Mouse (Mus musculus) heart, embryonic 14.5 days (tissue): ENCODE measurements around the gene Rpl11. TPM values are rescaled to one million over a fixed set of nuclear protein-coding genes. Genes with fewer than 3 reads are reported as not detected.

Experiments used
- ATAC-seq: fragments of 200-750 bp; cut with Nextera tagmentation; 2 replicates; pipeline ENCODE4 v1.8.0; 2017; ENCODE audit warnings: low read depth, moderate TSS enrichment; ENCODE audit not compliant: insufficient number of reproducible peaks, insufficient read depth, low FRiP score
- H3K27ac ChIP-seq, 2 experiments: fragments of 200-500 bp in 1 of 2; fragments of 300-500 bp in 1 of 2; sonication (generic) in 1 of 2; replicated peaks in 1 of 2; 2 replicates each; pipeline ENCODE4 v1.5.1; 2012 to 2014; ENCODE audit warnings: low read depth in 2 of 2, low read length in 2 of 2, control low read depth in 1 of 2, mild to moderate bottlenecking in 1 of 2, mixed read lengths in 1 of 2; ENCODE audit not compliant: control insufficient read depth in 1 of 2, insufficient read depth in 1 of 2
- H3K27me3 ChIP-seq: fragments of 300-500 bp; sonication (generic); 2 replicates; pipeline ENCODE4 v1.6.1; 2014; ENCODE audit warnings: mild to moderate bottlenecking, low read length, control low read depth; ENCODE audit not compliant: control insufficient read depth, insufficient read depth
- H3K36me3 ChIP-seq: fragments of 300-500 bp; sonication (generic); 2 replicates; pipeline ENCODE4 v1.6.1; 2014; ENCODE audit warnings: mild to moderate bottlenecking, control low read depth, low read length, mixed read lengths; ENCODE audit not compliant: control insufficient read depth, insufficient read depth
- H3K4me1 ChIP-seq, 2 experiments: fragments of 200-500 bp in 1 of 2; fragments of 300-500 bp in 1 of 2; sonication (generic) in 1 of 2; 2 replicates each; pipeline ENCODE4 v1.6.1; 2012 to 2014; ENCODE audit warnings: low read length in 2 of 2, control low read depth in 1 of 2, mixed read lengths in 1 of 2; ENCODE audit not compliant: control insufficient read depth in 2 of 2, insufficient read depth in 2 of 2
- H3K4me2 ChIP-seq: fragments of 300-500 bp; sonication (generic); 2 replicates; pipeline ENCODE4 v1.6.1; 2014; ENCODE audit warnings: mild to moderate bottlenecking, low read length
- H3K4me3 ChIP-seq, 2 experiments: fragments of 200-500 bp in 1 of 2; fragments of 300-500 bp in 1 of 2; sonication (generic) in 1 of 2; 2 replicates each; pipeline ENCODE4 v1.5.1; 2012 to 2014; ENCODE audit warnings: low read length in 2 of 2, mild to moderate bottlenecking in 2 of 2, control low read depth in 1 of 2, low read depth in 1 of 2, moderate library complexity in 1 of 2; ENCODE audit not compliant: control insufficient read depth in 1 of 2, insufficient read depth in 1 of 2
- H3K9ac ChIP-seq: fragments of 300-500 bp; sonication (generic); 2 replicates; pipeline ENCODE4 v1.6.1; 2014; ENCODE audit warnings: mild to moderate bottlenecking, low read length
- H3K9me3 ChIP-seq: fragments of 300-500 bp; sonication (generic); 2 replicates; pipeline ENCODE4 v1.6.1; 2016; ENCODE audit warnings: low read length, control low read depth; ENCODE audit not compliant: control insufficient read depth
- WGBS: fragments of 180-500 bp; shearing (Covaris S2); extraction: QIAGEN DNeasy Blood & Tissue Kit; methylation state at CpG from one replicate; pipeline ENCODE4 v1.1.7; 2014; 5-methylcytosine and 5-hydroxymethylcytosine counted together
- polyA plus RNA-seq: library from polyadenylated mRNA; unstranded; fragments of >200 nt; fragmentation: Nextera tagmentation; extraction: Ambion mirVana; gene quantifications from 2 replicates; pipeline ENCODE4 v1.2.1, GENCODE M21; 2014

The Rpl11 gene
- polyA plus RNA-seq, 1 experiment from 2014 or later = 329 TPM

GRCm38 (mm10) chr4:136035078-136035477 lies 18.1 kb downstream of the Rpl11 start:
- no peak for ATAC-seq
- H3K36me3 ChIP-seq = no peaks in the 10 kb centered on the region
- 0 out of 2 replicates have a peak, but pooled peaks cover 3% of the 10 kb centered on the region for H3K9me3 ChIP-seq
- no peaks in the 10 kb centered on the region for H3K27me3 ChIP-seq
- WGBS = 71% methylated on average over 4 of the region's 4 CpGs
- peaks cover 5 to 12% of the 10 kb centered on the region in 2 experiments; a peak in 3 of 4 replicates for H3K4me1 ChIP-seq
- no peak overlapping the region for H3K4me2 ChIP-seq
- no peak overlapping the region for H3K27ac ChIP-seq
- no peak overlapping the region for H3K4me3 ChIP-seq
- no peak overlapping the region for H3K9ac ChIP-seq

GRCm38 (mm10) chr4:136033231-136033630 lies 20.0 kb downstream of the Rpl11 start:
- Histone ChIP-seq H3K4me2 (no peak overlapping the region), H3K27ac (no peak overlapping the region), H3K27me3 (no peaks in the 10 kb centered on the region), H3K9me3 (0 out of 2 replicates have a peak, but pooled peaks cover 3% of the 10 kb centered on the region), H3K9ac (no peak overlapping the region), H3K4me3 (no peak overlapping the region), H3K4me1 (peaks cover 5 to 12% of the 10 kb centered on the region in 2 experiments; a peak in 3 of 4 replicates), H3K36me3 (no peaks in the 10 kb centered on the region)
- 88% methylated on average over 1 of the region's 1 CpGs for WGBS
- ATAC-seq = no peak

GRCm38 (mm10) chr4:136030968-136031909 lies 22.0 kb downstream of the Rpl11 start:
- WGBS = 9% methylated on average over 8 of the region's 8 CpGs
- H3K4me3 ChIP-seq = no peak overlapping the region
- peak overlapping the region; percentile 34; the same call in 1 of the 2 replicates for H3K9ac ChIP-seq

GRCm38 (mm10) chr4:136028689-136029088 lies 24.5 kb downstream of the Rpl11 start:
- H3K36me3 ChIP-seq = no peaks in the 10 kb centered on the region
- no peak for ATAC-seq

More at GRCm38 (mm10) chr4:136030968-136031909, 22.0 kb downstream of the Rpl11 start:
- peaks cover 5 to 12% of the 10 kb centered on the region in 2 experiments; a peak in 3 of 4 replicates for H3K4me1 ChIP-seq
- peak; percentile 86 for ATAC-seq
- no peaks in the 10 kb centered on the region for H3K27me3 ChIP-seq
- H3K27ac ChIP-seq = peak overlapping the region; percentile 77 to 82
- peak overlapping the region; percentile 27; the same call in 1 of the 2 replicates for H3K4me2 ChIP-seq
- H3K9me3 ChIP-seq = 0 out of 2 replicates have a peak, but pooled peaks cover 3% of the 10 kb centered on the region
- no peaks in the 10 kb centered on the region for H3K36me3 ChIP-seq

GRCm38 (mm10) chr4:136028132-136028564 lies 25.1 kb downstream of the Rpl11 start:
- Histone ChIP-seq H3K27me3 (no peaks in the 10 kb centered on the region), H3K9ac (no peak overlapping the region), H3K27ac (no peak overlapping the region), H3K9me3 (no peaks in the 10 kb centered on the region), H3K36me3 (no peaks in the 10 kb centered on the region), H3K4me3 (no peak overlapping the region), H3K4me1 (peaks cover 5 to 12% of the 10 kb centered on the region in 2 experiments; a peak in 3 of 4 replicates), H3K4me2 (no peak overlapping the region)
- no peak for ATAC-seq
- WGBS = 83% methylated on average over 19 of the region's 19 CpGs

More at GRCm38 (mm10) chr4:136028689-136029088, 24.5 kb downstream of the Rpl11 start:
- Histone ChIP-seq H3K4me1 (peaks cover 5 to 12% of the 10 kb centered on the region in 2 experiments; a peak in 3 of 4 replicates), H3K27ac (no peak overlapping the region), H3K9ac (no peak overlapping the region), H3K4me3 (no peak overlapping the region), H3K4me2 (no peak overlapping the region), H3K27me3 (no peaks in the 10 kb centered on the region), H3K9me3 (no peaks in the 10 kb centered on the region)
- WGBS = 75% methylated on average over 5 of the region's 5 CpGs

- H3K9me3 ChIP-seq = no peaks in the 10 kb centered on the region
- H3K4me2 ChIP-seq = no peak overlapping the region
- H3K9ac ChIP-seq = no peak overlapping the region
- 69% methylated on average over 8 of the region's 8 CpGs for WGBS
- no peaks in the 10 kb centered on the region for H3K36me3 ChIP-seq
- H3K27me3 ChIP-seq = no peaks in the 10 kb centered on the region
- no peak overlapping the region for H3K27ac ChIP-seq
- no peak overlapping the region for H3K4me3 ChIP-seq
- ATAC-seq = no peak
- H3K4me1 ChIP-seq = peaks cover 5 to 12% of the 10 kb centered on the region in 2 experiments; a peak in 3 of 4 replicates
Measured at GRCm38 (mm10) chr4:136027416-136028131, 25.7 kb downstream of the Rpl11 start.

GRCm38 (mm10) chr4:136025350-136025749 lies 27.9 kb downstream of the Rpl11 start:
- Histone ChIP-seq H3K27ac (no peak overlapping the region), H3K4me1 (peaks cover 2 to 4% of the 10 kb centered on the region in 2 experiments), H3K4me3 (no peak overlapping the region), H3K36me3 (no peaks in the 10 kb centered on the region), H3K27me3 (no peaks in the 10 kb centered on the region), H3K9me3 (no peaks in the 10 kb centered on the region), H3K4me2 (no peak overlapping the region), H3K9ac (no peak overlapping the region)
- no peak for ATAC-seq
- WGBS = 71% methylated on average over 1 of the region's 1 CpGs
